Mouse (Mus musculus): ENCODE results near the gene Dgkd.

The Dgkd gene

DNA sequence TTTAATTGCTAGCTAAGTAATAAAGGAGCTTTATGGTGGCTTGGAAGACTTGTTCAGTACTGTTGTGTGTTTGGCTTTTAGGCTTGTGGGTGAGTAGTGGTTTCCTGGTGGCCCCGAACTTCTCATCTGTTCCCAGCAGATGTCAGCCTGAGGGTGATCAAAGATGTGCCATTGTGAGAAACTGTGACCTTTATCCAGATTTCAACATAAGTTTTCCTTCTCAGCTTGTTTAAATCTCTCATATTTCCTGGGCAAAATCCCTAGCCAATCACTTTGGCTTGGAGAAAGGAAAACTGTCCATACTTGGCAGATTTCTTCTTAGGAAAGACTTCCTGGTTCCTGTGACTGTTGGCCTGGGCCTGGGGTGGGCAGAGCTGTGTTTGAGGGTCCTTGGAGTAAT lies 37.9 kb downstream of the Dgkd start:
- no peak for DNase-seq

DNA sequence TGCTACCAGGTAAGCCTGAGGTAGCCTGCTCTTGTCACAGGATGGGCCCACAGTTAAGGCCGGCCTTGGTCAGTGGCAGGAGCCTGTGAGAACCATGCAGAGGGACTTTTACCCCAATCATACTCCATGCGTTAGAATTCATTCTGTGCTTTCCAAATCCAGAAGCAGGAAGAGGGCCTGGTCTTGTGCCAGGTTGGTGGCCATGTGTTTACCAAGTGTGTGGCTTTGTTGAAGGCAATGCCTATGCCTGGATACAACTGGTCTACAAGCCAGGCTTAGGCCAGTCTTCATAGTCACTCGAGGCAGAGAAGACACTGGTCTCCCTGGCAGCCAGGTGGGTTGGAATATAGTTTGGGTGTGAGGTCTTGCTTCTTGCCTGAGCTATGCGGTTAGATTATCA lies 38.5 kb downstream of the Dgkd start:
- DNase-seq, result no peak

DNA sequence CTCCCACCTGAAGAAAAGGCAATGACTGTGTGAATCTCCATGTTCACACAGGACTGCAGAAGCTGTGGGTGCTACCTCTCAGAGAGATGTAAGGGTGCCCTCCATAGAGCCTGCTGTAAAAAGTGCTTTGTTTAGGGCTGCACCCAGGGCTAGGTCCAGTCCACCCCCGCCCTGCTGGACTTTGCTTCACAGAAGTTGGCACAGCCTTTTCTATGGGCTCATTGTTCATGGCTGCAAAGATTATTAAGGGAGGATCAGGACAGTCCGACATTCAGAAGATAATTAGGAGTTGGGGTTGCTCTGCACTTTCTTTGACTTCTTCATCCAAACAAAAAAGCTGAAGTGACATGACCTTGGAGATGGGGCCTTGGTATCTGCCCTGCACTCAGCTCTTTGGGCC lies 39.4 kb downstream of the Dgkd start:
- no peak for DNase-seq

DNA sequence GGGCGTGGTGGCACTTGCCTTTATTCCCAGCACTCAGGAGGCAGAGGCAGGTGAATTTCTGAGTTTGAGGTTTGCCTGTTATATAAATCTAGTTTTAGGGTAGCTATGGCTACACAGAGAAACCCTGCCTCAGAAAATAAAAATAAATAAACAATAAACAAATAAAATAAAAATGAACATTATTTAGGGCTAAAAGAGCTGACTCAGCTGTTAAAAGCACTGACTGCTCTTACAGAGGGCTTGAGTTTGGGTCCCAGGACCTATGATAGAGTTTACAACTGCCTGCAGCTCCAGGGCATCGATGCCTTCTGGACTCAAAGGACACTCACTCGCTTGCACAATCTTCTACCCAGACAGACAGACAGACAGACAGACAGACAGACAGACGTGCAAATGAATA lies 40.3 kb downstream of the Dgkd start:
- DNase-seq, result no peak

DNA sequence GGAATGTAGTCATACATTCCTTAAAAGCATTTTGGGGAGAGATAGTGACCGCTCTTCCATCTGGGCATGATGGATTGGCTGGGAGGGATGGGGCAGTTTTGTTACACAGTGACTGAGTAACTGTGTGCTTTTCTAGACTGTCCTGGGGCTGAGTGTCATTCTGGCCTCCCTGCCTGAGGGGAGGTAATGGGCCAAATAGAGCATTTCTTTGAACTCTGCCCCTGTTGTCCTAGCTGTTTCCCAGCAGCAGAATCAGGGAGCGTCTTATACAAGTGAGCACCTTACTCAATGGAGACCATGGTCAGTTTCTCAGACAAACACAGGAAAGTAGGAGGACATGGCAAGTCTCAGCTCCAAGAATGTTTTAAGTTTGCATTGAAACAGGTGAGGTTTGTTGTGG lies 43.8 kb downstream of the Dgkd start:
- DNase-seq, result no peak

DNA sequence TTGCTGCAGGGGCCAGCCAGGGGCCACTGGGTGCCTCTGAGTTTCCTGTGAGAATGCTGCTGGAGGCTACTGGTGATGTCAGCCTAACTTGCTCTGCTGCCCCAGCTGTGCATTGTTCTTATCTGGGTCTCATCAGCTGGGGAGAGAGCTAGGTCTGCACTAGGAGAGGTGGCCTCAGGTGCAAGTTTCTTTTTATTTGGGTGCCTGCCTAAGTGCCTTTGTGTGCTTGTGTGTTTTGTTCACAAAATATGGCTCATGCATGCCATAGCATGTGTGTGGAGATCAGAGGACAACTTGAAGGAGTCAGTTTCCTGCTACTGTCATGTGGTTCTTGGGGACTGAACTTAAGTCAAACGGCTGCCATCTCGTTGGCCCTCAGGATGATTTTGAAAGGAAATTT lies 46.6 kb downstream of the Dgkd start:
- no peak for DNase-seq

DNA sequence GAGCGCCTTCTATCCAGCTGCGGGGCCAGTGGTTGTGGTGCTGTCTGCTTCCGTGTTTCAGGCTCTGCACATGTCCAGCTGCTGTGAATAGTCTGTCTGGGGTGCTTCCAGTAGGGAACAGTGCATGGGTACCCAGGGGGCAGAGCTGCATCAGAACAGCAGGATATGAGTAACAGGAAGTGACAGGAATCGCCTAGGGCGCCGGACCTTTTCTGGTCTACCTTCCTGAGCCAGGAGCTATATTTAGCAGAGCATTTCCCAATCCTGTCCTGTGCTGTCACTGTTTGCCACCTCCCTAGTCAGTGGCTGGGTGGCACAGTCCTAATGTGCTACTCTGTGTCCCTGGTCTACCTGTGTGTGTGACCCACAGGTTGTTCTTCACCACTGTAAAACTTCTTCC lies 47.9 kb downstream of the Dgkd start:
- no peak for DNase-seq

DNA sequence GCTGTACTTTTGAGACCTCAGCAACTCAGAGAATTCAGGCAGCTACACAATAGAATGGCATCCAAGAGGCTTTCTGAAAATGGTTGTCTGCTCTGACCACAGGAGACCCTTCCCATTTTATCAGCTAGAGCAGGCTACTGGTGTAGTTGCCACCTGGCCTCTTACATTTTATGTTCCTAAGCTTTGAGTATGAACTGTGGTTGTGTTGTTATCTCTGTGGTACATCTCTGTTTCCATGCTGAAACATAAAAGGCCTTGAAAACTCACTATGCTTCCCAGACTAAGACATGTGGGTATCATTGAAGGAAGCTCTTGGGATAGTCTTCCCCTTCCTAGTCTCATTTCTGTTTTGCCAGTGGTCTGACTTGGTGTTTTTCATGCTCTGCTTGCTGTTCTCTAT lies 49.1 kb downstream of the Dgkd start:
- no peak for DNase-seq

DNA sequence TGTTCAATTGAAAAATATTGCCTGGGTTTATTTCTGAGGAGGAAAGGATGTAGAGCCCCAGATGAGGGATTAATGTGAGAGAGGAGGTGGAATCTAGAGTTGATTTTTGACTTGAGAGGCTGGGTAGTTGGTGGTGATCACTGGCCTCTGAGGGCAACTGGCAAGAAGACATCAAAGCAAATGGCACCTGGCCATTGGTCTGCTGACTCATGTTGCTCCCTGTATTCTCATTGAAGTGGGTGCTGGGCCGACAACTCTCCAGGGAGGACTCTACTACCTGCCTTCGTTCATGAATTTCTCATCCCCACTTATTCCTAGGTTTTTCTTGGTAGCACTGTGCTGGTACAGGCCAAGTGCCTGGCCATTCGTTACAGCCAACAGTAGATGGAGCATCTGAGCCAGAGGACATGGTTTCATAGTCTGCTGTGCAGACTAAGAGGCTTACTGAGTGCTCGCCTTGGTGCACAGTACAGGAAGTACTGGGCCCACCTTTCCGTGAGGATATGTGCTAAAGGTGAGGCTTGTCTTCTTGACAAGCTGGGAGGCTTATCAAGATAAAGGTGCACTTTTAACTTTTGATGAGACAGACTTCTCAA lies 53.4 kb downstream of the Dgkd start:
- no peak for DNase-seq

DNA sequence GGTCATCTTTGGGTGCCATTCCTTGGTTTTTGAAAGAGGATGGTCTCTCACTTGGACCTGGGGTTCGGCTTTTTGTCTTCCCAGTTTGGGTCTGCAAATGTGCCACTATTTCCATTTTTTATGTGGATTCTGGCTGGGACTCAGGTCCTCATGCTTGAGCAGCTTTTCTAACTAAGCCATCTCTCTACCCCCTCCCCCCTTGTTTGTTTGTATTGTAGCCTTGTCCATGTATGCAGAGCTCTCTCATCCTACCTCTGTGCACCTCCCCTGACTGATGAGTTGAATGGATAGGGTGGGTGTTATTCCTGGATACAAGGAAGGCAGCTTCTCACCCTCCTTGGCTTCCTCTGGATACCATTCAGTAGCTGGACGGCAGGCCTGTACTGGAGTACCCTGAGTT lies 54.9 kb downstream of the Dgkd start:
- DNase-seq, result no peak

DNA sequence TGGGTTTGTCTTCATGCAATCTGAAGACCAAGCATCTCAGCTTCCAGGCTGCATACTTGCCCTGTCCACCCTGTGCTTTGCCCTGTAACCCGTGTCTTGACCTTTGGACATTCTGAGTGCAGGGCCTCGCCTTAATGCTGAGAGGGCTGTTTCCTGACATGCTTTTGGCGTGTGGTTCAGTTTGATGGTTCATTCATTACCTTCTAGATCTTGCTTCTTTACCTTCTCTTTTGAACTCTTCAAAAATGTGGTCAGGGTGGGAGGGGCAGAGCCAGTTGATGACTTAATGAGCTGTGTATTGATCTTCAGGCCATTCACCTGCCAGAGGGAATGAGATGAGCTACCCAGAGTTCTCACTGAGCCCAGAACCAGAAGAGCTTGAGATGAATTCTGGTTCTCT lies 55.6 kb downstream of the Dgkd start:
- DNase-seq, result no peak

DNA sequence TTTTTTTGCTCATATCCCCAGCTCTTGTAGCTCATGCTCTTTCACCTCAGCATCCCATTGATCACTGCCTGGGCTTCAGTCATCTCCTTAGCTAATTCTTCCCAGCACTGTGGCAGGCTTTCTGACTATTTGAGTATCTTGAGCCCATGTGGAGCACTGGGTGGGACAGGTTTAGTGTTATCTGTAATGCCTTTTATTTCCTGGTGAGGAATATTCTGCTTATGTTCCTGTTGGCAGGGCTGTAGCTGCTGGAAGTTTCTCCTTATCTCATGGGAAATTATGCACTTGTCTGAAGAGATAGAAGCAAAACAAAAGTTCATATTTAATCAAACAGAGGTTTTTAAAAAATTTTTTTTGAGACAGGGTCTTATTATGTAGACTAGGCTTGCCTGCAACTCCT lies 56.5 kb downstream of the Dgkd start:
- no peak for DNase-seq

DNA sequence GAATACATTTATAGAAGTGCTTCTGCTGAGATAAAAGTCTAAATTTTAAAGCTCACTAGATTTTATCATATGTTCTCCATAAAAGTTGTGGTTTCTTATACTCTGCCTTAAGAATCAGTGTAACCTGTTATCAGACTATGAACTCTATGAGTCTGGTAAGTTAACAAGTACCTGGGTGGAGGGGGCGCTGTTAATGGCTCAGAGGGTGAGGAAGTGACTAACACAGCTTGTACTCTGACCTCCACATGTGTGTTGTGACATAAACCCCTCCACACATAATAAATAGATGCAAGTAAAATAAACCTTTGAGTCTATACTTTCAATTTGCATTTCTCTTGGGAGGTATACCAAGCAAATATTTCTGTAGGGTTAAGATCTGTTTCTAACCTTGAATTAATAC lies 57.3 kb downstream of the Dgkd start:
- DNase-seq, result no peak

DNA sequence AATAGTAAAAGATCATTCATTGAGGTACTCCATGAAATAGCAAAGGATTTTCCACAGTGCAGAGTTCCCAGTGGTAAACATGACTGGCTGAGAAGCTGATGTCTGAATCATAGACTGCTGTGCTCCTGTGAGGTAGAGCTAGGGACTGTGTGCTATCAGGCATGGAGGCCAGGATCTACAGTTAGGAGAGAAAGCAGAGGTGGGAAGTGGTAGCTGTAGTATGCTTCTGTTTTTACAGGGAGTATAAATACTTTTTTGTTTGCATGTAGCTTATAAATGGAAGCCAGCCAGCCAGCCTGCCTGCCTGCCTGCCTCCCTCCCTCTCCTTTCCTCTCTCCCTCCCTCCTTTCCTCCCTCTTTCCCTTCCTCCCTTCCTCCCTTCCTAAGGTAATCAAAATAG lies 60.3 kb downstream of the Dgkd start:
- DNase-seq, result peak; percentile 38

DNA sequence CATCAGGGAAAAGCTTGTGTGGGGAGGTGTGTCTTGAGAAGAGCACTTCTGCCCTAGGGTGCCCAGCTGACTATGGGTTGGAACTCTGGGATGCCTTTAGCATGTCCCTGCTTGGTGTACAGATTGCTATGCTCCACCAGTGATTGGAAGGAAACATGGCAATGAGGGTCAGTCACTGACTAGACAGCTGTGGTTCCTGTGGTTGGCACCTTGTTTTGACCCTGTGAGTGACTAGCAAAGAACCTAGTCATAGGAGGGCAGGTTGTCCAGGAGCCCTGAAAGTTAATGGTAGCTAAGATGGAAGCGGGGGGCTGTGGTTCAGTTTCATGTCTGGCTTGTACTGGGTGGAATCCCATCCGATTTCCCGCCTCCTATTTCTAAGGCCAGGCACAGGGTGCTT lies 64.3 kb downstream of the Dgkd start:
- DNase-seq, result no peak

DNA sequence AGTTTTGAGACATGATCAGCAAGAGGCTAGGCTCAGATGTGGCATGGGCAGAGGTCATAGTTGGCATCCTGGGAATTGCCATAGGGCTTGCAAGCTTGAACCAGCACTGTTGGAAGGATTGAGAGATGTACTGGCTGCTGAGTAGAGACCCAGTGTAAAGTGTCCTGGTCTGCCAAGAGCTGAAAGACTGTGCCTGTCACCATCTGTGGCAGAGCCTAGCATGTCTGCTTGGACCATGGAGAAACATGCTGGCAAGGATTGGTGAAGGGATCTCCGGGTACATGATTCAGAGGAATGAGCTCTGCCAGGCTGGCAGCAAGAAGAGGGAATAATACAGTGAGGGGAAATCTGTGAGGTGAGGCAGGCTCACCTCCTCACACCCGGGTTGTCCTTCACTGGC lies 65.0 kb downstream of the Dgkd start:
- no peak for DNase-seq

DNA sequence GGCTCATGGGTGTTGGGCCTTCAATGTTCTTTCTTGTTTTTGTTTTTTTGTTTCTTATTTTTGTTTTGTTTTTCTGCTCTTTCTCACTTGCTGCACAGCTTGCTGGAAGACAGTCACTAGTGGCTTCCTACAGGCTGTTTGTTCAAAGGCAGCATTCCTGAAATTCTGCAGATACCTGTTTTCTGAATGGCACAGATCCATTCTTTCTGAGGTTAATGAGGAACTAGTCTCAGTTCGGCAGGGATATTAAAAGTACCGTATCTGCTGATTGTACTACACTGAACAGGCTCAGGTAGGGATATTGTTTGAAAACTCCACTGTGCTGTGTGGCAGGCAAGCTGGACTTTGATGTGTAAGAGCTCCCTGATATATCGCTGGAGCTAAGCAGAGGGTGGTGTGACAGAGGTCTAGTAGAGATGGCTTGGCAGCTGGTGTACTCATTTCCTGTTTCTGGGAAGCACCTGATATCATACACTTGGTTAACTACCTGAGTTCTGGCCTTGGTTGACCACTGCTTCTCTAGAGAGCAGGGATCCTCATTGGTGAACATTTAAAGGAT lies 67.0 kb downstream of the Dgkd start:
- no peak for DNase-seq

DNA sequence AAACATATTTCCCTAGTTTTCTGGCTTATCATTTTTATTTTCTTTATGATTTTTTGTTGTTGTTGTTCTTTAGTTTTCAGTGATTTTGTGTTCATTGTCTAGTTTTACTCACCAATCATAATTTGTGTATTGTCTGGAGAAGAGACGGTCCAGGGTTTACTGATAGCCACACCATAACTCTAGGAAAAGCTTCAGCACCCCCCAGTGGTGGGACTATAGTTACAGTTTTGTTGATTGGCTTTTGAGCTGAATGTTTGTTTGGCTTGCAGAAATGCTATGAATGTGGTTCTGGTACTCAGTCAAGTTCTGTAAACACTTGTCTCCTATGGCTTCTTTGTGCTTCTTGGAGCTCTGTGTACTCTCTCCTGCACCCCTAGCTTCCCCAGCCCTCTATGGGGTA lies 69.6 kb downstream of the Dgkd start:
- DNase-seq, result peak; percentile 45

DNA sequence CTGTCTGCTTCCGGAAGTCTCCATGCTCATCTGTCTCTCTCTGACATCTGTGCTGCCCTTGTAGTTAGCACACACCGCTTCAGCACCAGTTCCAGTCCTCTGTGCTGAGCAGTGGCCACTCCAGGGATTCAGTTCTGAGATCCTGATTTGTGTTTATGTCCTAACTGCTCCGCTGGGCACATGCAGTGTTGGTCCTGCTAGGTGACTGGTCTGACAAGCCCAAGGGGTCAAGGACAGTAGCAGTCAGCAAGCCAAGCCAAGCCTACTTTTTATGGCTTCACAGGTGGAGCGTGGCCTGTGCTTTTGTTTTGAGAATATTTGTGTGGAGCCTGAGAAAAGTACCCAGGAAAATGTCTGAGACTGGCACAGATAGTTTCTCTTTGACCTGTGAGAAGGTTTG lies 71.8 kb downstream of the Dgkd start:
- no peak for DNase-seq

DNA sequence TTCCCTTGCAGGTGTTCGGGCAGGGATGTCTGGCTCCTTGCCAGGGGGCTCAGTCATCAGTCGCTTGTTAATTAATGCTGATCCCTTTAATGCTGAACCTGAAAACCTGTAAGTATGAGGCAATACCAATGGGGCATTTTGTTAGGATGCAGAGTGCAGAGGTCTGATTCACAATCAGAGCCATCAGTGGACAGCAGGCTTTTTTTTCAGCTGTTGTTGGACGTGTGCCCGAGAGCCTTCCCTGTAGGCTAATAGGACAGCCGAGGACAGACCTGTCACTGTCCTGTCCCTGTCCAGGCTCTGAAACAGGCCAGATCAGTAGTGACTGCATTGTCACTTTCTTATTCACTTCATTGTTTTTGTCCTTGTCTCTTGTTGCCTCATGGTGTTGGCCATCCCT lies 76.6 kb downstream of the Dgkd start:
- no peak for DNase-seq

DNA sequence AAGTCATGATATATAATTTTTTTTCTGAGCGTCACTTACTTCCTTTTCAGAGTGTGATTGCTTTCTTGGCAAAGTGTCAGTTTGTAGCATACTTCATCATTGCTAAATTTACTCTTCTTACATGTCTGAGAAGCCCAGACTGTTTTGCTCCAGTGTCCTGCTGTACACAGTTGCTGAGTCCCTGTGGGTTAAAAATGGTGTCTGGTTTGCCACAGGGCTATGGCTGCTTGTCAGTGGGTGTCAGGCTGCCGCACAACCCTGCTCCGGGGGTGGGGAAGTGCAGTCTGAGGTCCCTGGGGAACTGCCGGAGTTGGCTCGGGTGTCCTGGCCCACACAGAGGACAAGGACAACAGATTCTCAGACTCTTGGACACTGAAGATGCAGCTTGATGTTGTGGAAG lies 80.0 kb downstream of the Dgkd start:
- DNase-seq, result peak; percentile 52

DNA sequence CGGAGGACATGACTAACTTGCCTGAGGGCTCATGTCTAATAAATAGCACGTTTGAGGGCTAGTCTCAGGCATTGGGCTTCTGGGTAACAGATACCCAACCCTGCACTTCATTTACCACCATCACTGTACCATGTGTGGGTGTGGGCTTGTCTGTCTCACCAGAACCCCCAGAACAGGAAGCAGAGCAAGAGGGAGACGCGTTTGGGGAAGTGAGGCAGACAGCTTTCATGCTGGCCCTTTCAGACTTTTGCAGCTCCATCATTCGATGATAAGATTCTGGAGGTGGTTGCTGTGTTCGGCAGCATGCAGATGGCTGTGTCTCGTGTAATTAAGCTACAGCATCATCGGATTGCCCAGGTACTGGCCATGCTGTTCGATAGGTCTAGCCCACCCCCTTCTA lies 82.0 kb downstream of the Dgkd start:
- DNase-seq, result peak; percentile 39

DNA sequence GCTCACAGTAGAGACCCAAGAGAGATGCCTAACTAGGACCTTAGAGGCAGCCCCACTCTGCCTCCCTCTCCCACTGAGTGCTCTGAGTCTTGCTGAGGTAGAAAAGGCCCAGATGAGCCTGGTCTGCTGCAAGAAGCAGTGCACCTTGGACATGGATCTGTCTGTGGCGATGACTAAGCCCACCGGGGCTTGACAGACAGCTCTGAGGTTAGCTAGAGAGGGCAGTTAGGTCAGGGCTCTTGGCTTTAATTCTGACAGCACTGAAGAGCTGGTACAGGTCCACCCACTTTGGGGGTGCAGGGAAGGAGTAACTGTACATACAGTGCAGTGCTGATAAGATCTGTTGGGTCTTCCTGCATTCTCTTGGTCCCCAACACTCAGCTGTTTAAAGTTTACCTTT lies 82.5 kb downstream of the Dgkd start:
- no peak for DNase-seq

DNA sequence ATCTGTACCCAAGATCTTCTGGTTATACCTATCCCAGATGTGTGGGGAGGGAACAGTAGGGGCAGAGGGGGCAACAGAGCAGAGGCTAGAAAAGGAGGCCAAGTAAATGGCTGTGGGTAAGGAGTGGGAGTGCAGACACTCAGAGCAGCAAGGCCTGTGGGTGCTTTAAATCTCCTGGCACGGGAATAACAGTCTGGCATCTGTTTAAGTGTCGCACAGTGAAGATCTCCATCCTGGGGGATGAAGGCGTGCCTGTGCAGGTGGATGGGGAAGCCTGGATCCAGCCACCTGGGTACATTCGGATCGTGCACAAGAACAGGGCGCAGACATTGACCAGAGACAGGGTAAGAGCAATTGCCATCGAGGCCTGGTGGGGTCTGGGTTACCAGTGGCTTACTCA lies 83.0 kb downstream of the Dgkd start:
- DNase-seq, result peak; percentile 64

DNA sequence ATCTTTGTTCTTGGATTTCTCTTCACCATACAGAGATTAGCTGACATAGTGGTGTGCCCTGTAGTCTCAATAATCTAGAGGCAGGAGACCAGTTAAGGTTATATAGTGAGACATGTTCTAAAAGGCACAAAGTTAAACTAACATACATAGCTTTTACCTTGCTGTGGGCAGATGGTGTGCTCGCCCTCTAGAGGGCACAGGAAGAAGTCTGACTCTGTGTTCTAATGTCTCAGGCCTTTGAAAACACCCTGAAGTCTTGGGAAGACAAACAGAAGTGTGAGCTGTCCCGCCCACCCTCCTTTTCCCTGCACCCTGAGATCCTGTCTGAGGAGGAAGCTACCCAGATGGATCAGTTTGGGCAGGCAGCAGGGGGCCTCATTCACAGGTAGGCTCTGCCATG lies 83.4 kb downstream of the Dgkd start:
- DNase-seq, result peak; percentile 24

DNA sequence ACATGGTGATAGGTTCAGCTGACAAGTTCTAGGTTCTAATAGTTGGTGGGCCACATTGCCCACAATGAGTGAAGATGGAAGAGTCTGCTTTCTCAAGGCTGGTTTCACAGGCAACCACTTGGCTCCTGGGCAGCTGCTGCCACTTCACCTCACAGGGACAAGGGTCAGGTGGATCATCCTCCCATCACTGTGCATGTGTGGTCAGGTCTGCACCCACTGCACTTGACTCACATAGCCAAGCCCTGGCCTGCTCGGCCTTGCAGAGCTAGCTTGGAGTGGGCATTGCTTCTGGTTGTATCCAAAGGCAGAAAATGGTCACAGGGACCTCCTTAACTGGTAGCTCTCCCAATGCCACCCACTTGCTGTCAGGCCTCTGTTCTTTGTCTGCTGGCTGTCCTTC lies 88.7 kb downstream of the Dgkd start:
- DNase-seq, result no peak
